Mouse (Mus musculus): ENCODE measurements around the gene Gm49384. TPM values are rescaled to one million over a fixed set of nuclear protein-coding genes. Genes with fewer than 3 reads are reported as not detected.

The Gm49384 gene
- total RNA-seq, 4 experiments from 2014 or later, result 2.9 to 5.0 (median 4.1) TPM

DNA sequence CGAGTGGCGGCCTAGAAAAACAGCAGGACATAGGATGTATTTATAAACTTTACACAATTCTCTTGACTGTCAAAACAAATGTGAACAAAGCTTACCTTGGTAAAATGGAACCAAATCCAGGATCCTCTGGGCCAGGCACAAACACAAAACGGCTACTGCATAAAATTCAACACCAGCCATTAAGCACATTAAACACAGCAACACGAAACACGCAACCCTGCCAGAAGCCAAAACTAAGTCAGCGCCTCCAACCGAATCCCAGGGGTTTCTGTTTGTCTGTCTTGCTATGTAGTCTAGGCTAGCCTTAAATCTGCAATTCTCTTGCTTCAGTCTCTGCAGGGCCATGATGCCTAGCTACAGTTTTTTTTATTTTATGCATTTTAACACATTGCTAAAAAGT, 3.9 kb upstream of the Gm49384 start:
- no peak for DNase-seq (ENCODE audit: low spot score in 2 of 2)

DNA sequence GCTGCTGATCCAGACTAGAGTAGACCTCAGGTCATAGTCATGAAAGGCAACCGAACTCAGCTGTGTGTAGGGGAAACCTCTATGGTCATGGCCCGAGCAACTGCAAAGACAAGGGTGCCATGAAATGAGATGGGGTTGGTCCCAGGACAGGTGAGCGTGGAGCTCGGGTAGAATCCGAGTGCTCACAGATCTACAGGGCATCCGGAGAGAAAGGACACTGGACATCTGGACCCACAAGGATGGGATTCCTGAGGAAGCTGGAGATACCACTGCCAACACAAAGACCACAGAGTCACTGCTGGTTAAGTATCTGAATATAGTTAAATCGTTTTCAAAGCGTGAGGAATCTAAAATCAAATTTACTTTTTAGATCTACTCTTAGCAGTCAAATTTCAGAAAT, 3.3 kb upstream of the Gm49384 start:
- DNase-seq (ENCODE audit: low spot score in 2 of 2), result no peak

DNA sequence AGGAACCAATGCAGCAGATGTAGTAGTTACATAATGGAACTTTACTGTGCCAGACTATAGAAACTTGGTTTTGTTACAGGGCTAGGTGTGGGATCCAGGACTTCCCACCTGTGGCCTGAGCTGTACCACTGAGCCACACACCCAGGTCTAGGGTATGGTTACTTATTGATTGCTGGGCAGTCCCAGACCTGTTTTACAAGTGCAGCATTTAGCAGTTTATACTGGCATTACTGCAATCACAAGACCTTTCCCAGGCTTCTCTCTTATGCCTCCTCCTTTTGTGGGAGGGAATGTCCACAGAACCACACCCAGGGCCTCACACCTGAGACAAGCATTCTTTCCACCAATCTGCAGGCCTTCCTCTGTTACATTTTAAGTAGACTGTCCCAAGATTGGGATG, 5.1 kb downstream of the Gm49384 start:
- DNase-seq (ENCODE audit: low spot score in 2 of 2), result no peak

GRCm38 (mm10) chr12:69198164-69198535, 5.9 kb downstream of the Gm49384 start, which contains the start of gene Dnaaf2:
Dnaaf2 (minus strand) TSS chr12:69198429.
- peak; percentile 42 to 58 for DNase-seq (ENCODE audit: low spot score in 2 of 2)

- DNase-seq (ENCODE audit: low spot score in 2 of 2), result peak; percentile 25 to 48
Measured at GRCm38 (mm10) chr12:69197378-69198163, 6.5 kb downstream of the Gm49384 start.

DNA sequence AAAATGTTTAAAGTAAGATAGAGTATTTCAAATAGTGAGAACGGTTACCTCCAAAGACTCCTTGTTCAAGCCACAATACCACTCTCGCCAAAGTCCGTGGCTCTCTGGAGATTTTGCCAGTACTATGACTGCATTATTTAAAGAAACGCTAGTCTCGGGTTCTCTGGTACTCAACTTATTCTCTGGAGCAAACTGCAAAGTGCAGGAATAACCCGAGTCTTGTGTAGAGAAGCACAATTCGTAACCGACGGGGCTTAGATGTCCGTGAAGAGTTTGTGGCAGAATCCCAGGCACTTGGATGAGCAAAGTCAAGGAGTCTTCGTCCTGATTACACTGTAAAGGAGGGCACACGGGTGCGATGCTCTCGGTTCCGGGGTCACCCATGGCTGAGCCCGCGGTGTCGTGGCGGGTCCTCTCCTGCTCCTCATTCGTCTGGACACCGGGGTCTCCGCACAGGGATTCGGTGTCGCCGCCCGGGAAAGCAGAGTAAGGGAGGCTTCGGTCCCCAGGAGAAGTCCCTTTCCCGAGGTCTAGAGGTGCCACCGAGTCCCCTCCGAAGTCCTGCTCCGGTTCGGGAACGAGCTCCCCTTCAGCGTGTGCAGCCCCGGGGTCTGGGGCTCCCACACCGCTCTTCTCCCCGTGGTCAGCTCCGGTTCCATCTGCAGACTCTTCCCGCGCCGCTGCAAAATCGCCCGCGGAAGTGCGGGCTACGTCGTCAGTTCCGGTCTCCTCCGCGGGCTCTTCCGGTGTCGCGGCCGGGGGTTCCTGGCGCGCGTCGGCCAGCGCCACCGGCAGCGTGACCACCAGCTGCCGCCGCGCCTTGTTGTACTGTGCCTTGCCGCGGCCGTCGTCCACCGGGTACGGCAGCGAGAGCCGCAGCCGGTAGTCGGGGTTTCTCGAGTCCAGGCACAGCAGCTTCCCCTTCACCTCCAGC, 7.4 kb downstream of the Gm49384 start, which contains the start of gene Gm49383:
Gene Gm49383, minus strand, starts transcription at position 661 of the 934 bp plus-strand sequence.
- peak in 1 of 2 experiments; percentile 61 for DNase-seq (ENCODE audit: low spot score in 2 of 2)

DNA sequence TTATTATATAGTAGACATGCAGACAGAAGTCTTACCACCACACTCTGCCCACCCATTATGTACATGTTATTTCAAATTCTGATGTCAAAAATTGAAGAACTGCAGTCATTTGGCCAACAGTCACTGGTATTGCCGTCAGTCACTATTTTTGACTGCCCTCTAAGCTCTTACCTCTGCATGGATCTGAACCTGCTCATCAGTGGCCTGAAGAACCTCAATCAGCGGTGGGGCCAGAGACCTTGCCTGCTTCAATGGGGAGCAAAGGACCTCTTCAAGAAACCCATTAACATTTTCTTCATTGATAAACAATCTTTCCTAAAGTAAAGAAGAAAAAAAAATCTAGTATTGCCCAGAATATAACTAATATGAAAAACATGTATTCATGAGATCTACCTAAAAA, 11.4 kb downstream of the Gm49384 start:
- no peak for DNase-seq (ENCODE audit: low spot score in 2 of 2)

DNA sequence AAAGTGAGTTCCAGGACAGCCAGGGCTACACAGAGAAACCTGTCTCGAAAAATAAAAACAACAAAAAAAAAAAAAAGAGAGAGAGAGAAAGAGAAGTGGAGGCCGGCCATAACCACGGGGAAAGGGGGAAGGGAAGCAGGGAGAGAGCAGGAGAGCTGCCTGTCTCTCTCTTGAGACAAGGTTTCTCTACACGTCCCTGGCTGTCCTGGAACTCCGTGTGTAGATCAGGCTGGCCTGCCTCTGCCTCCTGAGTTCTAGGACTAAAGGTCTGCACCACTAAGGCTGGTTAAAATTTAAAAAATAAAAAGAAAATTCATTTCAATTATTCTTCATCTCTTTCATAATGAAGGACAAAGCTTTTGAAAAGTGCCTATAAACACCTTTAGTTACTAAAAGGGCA, 12.7 kb downstream of the Gm49384 start:
- DNase-seq (ENCODE audit: low spot score in 2 of 2), result no peak

GRCm38 (mm10) chr12:69190522-69190921, 13.5 kb downstream of the Gm49384 start:
- no peak for DNase-seq (ENCODE audit: low spot score in 2 of 2)

DNA sequence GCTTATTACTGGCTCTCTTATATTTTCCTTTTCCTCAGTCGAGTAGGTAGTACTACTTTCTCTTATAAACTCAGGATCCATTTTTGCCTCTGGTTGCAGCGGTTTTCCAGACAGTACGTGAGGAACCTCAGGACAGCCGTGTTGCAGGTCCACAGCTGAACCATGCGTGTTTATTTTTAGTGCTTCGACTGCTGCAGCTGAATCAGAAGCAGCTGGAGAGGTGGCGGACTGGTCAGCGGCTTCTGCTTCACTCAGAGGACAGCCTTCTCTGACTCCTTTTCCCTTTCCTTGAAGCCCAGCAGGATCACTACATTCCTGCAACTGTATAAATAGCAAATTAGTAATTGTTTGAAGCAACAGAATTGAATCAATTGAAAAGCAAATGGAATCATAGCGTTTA, 14.0 kb downstream of the Gm49384 start:
- no peak for DNase-seq (ENCODE audit: low spot score in 2 of 2)

DNA sequence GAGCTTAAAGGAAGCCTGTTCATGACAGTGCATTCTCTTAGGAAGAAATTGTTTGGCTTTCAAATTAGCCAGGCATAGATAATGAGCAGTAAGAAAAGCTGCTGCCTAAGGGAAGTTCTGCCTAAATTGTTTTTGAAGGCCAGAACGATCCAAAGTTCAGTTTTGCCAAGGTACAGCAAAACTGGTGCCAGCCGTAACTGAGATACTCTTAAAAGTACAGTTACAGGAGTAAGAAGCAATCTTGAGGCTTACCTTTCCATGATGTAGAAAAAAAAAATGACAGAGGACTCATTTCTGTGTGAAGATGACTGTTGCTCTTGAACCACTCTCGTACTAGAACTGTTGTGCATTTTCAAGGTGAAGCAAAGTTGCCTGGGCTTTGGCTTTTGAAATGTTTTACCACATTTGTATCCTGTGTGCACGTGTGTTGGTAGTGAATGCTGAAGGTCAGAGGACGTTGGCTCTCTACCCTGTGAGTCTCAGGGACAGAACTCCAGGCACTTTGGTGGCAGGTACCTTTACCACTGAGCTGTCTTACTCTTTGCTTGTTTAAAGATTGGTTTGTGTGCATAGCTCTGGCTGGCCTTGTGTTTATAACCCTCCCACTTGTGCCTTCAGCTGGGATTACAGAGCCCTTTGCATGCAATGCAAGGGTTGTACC, 17.1 kb downstream of the Gm49384 start:
- DNase-seq (ENCODE audit: low spot score in 2 of 2), result no peak

- DNase-seq (ENCODE audit: low spot score in 2 of 2), result no peak
Measured at GRCm38 (mm10) chr12:69185371-69185770, 18.7 kb downstream of the Gm49384 start.

DNA sequence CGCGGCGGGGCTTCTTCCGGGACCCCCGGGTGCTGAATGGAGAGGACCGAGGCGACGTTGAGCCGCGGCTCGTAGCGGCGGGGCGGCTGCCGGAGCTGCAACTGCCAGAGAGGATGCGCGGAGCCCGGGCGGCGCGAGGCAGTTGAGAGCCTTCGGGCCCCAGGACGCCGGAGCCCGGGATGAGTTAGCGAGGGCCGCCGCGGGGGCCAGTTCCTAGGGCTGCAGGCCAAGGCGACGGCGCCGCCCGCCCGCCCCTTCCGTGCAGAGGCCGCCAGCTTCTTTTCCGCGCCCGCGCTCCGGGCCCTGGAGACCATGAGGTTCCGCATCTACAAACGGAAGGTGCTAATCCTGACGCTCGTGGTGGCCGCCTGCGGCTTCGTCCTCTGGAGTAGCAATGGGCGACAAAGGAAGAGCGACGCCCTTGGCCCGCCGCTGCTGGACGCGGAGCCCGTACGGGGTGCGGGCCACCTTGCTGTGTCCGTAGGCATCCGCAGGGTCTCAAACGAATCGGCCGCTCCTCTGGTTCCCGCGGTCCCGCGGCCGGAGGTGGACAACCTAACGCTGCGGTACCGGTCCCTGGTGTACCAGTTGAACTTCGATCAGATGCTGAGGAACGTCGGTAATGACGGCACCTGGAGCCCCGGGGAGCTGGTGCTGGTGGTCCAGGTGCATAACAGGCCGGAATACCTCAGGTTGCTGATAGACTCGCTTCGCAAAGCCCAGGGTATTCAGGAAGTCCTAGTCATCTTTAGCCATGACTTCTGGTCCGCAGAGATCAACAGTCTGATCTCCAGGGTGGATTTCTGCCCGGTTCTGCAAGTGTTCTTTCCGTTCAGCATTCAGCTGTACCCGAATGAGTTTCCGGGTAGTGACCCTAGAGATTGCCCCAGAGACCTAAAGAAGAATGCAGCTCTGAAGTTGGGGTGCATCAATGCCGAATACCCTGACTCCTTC, 19.4 kb downstream of the Gm49384 start:
- peak; percentile 35 to 51 for DNase-seq (ENCODE audit: low spot score in 2 of 2)

DNA sequence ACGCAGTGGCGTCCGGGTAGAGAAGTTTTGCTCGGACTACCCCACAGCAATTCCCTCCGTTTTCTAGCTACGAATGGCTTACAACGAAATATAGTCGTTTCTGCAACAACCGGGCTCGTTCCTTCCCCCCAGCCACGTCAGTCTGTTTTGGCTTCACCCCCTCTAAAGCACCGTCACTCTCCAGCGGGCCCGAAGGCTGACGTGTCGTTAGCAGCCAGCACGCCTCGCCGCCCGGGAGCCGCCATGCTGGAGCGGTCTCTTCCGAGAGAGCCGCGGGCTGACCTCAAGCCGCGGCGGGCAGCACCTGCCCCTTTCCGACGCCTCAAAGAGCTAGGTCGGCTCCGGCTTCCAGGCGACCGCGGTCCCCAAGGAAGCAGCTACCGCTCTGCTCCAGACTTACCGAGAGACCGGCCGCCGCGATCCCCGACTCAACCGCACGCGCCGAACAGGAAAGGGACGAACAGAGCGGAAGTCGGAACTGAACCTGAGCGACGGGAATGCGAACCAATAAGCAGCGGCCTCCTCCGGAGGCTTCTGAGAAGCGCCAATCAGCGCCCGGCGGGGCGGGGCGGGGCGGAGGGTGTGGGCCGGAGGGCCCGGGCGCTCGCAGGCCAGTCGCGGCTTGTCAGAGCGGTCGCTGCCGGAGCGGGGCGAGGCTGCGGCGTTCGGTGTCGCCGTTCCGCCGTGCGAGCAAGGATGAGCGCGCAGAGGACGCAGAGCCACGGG, 20.3 kb downstream of the Gm49384 start, which contains the start of the genes Rpl36al and Mgat2:
Gene Rpl36al, minus strand, starts transcription at position 501 of the 726 bp plus-strand sequence.
Gene Mgat2, plus strand, starts transcription at position 575 of the 726 bp plus-strand sequence.
- peak; percentile 96 to 99 for DNase-seq (ENCODE audit: low spot score in 2 of 2)

- DNase-seq (ENCODE audit: low spot score in 2 of 2), result no peak
Measured at GRCm38 (mm10) chr12:69181800-69182199, 22.3 kb downstream of the Gm49384 start.

DNA sequence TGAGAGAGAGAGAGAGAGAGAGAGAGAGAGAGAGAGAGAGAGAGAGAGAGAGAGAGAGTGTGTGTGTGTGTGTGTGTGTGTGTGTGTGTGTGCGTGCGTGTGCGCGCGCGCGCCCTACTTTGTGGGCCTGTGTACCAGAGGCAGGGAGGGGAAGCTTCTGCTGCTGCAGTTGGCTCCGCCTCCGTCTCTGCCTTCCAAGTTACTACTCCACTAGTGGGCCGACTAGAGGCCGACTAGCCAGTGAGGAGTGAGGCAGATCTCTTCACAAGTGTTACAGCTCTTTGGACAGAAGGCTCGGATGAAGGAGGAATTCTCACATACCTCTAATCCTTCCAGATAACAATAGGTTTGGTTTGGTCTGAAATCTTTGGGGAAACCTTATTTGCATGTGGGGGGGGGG, 24.7 kb downstream of the Gm49384 start:
- no peak for DNase-seq (ENCODE audit: low spot score in 2 of 2)

DNA sequence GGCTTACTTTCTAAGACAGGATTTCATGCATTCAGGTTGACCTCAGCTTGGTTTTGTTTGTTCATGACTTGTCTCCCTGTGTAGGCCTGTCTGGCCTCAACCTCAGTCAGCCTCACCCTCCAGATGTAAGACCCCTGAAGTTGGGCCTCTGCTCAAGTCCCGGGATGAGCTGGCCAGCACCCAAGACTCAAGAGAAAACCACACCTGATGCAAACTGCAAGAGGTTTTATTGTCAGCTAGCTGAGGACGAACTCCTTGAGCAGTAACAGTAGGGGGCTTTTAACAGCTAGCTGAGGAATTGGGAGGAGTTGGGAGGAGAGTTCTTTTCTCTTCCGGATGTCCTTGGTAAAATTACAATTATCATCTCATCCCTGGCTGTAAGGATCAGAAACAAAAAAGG, 26.5 kb downstream of the Gm49384 start:
- DNase-seq (ENCODE audit: low spot score in 2 of 2), result no peak

- no peak for DNase-seq (ENCODE audit: low spot score in 2 of 2)
Measured at GRCm38 (mm10) chr12:69175975-69176374, 28.1 kb downstream of the Gm49384 start.

DNA sequence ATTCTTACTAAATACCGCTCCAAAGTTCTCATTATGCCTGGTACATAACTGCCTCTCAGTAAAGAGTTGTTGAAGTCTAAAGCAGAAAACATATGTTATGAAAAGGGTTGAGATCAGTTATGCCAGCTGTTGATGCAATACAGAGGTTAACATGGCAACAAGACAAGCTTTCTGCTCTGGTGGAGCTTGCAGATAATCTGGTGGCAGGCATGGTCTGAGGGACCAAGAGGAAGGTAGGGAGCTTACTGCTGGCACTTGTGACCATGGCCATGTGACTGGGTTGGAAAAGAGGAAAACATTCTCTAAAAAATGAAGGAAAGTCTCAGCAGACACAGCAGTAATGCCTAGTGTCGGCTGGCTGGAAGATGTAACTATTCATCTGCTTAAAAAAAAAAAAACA, 32.8 kb downstream of the Gm49384 start:
- no peak for DNase-seq (ENCODE audit: low spot score in 2 of 2)
